Mouse (Mus musculus) spleen, adult 2 months (tissue): ENCODE results near the gene Porcn.

Source experiments
- CTCF ChIP-seq: fragments of 200-500 bp; IDR thresholded peaks from 2 replicates; pipeline ENCODE4 v1.5.1; 2011; ENCODE audit warnings: mild to moderate bottlenecking, inconsistent platforms; ENCODE audit not compliant: insufficient read depth, insufficient read length, insufficient replicate concordance; ENCODE audit errors: extremely low read depth
- POLR2A ChIP-seq: fragments of 200-500 bp; IDR thresholded peaks from 2 replicates; pipeline ENCODE4 v1.6.1; 2011; ENCODE audit warnings: low read depth, low read length, inconsistent platforms

GRCm38 (mm10) chrX:8211490-8212207, 5.3 kb upstream of the Porcn start:
- TF ChIP-seq POLR2A (no peak), CTCF (no peak)
